Mouse (Mus musculus) left cerebral cortex, adult 8-10 months (tissue): ENCODE measurements around the gene Pcgf5. TPM values are rescaled to one million over a fixed set of nuclear protein-coding genes. Genes with fewer than 3 reads are reported as not detected.
A peak's percentile ranks its signal among the peaks of the same experiment; 100 is the strongest.

Experiments used
- DNase-seq, 2 experiments: peaks; one replicate each; pipeline ENCODE4 v3.0.0; 2022; ENCODE audit warnings: low spot score in 2 of 2
- total RNA-seq, 4 experiments: library from RNA; stranded (reverse); gene quantifications; 2 replicates each; pipeline ENCODE4 v1.2.4; 2022

Gene Pcgf5
- total RNA-seq, 4 experiments from 2014 or later: 25.7 to 31.6 (median 28.4) TPM

- no peak for DNase-seq
Measured at GRCm38 (mm10) chr19:36477684-36478083, 129.6 kb downstream of the Pcgf5 start.

DNA sequence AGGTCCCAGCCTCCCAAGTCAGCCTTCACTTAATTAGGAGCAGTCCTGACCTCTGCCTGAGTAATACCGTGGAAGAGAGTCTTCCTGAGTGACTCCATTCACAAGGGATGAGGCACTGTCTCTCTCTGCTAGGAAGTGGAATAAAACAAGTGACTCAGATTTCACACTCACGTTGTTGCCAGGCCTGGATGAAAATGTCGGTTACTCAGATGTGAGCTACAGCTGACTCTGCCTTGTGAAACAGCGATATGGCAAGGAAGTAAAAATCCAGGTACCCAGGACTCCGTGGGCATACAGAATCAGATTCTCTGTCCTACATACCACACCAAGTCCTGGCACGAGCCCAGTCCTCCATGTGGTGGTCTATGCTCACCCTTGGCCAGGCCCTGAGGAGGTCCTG lies 142.8 kb downstream of the Pcgf5 start:
- peak in 1 of 2 experiments; percentile 57 for DNase-seq

DNA sequence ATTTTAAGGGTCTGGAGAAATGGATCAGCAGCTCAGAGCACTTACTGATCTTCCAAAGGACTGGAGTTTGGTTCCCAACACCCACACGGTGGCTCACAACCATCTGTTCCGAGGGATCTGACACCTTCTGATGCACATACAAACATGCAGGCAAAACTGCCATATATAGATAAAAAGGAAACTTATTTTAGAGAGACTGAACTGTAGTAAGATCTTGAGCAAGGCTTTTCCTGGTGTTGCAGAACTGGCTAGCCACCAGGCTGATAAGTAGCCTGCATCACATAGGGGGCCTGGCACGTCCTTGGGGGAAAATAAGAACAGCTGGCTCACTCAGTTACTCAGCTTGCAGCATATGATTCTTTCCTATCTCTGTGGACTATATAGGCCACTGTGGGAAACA lies 147.4 kb downstream of the Pcgf5 start:
- peak in 1 of 2 experiments; percentile 70 for DNase-seq

DNA sequence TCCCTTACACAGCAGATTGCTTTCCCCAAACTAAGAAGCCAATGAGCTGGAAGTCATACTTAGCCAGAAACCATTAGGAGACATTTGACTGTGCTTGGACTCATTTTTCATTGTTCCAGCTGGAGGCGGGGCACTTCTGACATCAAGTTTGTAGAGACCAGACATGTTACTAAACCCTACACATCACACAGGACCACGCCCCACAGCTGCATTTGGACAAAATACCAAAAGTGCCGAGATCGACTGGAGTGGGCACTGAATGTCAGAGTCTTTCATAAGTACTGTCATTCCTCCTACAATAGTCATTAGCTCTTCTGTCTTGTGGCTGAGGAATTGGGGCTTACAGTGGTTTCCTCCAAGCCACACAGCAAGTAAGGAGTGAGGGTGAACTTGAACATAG lies 148.4 kb downstream of the Pcgf5 start:
- DNase-seq: no peak

DNA sequence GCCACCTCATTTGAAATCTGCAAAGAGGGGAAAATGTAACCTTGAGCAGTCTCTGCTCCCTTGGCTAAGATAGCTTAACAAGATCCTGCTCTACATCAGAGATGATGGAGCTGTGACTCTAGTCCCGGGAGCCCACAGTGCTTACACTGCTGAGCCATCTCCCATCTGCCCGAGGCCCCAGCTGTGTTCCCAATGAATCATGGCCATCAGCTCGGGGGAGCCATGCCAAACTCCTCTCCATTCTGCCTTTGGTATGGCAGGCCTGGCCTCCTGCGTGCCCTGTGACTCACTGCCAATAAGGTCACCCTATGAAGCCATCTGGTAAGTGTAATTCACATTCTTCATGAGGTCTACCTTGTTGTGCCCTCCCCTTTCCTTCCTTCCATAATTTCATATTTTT lies 149.0 kb downstream of the Pcgf5 start:
- peak in 1 of 2 experiments; percentile 28 for DNase-seq

DNA sequence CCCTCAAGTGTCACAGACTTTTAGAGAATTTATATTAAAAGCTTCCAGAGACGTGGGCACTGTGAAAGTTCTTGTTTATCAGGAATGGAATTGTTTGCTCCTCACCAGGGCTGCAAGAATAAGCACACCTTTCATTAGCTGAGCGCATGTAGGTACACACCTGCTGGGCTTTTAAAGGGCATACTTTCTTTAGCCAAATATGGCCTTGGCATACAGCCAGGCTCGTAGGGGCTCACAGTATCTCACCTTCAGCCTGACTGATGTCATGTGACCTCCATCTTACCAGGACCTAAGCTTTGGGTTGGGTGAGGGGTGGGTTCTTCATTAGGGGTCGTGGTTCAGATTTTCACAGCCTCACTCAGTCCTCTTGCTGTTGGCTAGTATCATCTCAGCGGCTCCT lies 149.6 kb downstream of the Pcgf5 start:
- no peak for DNase-seq

- no peak for DNase-seq
Measured at GRCm38 (mm10) chr19:36504716-36505115, 156.6 kb downstream of the Pcgf5 start.

Other genes with a start within 250 kb of the Pcgf5 start
- under 1 TPM in 2 of 4 experiments, not detected in 2; 0.18 to 0.30 TPM for gene Ankrd1, start 228.2 kb upstream of the Pcgf5 start, total RNA-seq
- gene Hectd2, start 206.3 kb downstream of the Pcgf5 start, total RNA-seq: 10 to 100 TPM; 15.9 to 18.4 (median 17.6) TPM